Mouse (Mus musculus) urinary bladder, postnatal 4 days (tissue): Measurements from ENCODE around the gene Neurl1a.

Experiments
- DNase-seq, 2 experiments: peaks; one replicate each; pipeline ENCODE4 v3.0.0; 2021 to 2022; ENCODE audit warnings: low spot score in 2 of 2

Neurl1a gene

DNA sequence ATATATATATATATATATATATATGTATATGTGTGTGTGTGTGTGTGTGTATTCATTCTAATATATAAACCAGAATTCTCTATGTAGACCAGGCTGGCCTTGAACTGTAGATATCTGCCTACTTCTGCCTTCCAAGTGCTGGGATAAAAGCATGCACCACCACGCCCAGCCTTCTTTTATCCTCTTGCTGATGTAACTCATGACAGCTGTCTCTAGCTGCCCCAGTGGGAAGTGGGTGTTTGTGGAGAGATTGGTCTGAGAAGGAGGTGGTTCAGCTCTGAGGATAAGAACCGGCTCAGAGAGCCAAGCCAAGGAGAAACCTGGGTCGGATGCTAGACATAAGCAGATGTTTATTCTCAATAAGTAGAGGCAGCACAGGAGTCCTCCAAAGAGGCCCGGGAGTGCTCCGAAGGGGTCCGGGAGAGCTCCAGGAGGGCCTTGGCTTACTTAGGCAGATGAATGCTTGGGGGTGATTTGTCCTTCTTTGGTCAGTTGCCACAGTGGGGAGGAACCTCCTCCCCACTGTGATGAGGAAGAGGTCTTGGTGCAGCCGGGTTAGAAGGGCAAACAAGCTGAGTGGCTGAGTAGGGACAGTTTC lies 10.9 kb upstream of the Neurl1a start:
- DNase-seq = no peak

DNA sequence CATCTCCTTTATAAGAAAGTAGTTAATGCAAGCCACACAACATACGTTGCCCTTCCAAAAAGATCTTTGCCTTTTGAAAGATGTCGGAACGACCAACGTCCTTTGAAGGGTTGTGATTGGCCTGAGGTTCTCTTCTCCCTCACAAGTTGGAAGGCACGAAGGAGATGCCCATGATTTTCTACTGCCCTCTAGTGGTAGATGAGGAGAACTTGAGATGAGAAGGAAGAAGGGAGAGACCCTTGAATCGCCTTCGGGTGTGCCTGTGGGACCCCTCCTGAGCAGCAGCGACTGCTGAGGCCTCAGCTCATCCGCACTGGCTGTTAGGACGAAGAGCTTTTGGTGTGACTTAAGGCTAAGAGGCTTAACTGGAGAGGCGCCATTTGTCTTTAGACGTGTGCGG lies 10.4 kb upstream of the Neurl1a start:
- DNase-seq = no peak

DNA sequence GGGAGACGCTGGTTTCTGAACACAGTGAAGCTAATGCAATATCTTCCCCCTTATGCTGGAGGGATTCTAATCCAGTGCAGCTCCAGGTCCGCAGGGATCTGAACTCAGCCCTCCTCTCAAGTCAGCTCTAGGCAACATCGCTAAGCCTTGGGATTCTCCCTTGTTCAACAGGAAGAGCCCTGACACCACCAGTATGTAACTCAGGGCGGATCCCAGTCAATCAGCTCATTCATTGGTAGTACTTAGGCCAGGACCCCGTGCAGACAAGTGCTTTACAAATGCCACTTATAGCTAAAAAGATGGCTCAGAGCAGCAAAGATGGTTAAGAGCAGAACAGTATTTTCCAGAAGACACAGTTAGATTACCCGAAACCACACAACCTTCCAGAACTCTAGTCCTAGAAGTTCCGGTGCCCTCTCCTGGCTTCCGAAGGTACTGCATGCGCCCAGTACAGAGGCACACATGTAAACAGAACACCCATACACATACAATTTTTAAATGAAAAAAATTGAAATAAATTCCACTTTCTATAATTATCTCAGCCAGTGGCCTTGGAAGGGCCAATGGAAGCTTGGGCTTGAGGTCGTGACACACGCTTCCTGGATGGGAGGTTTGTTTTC lies 9.7 kb upstream of the Neurl1a start:
- peak; percentile 73 to 86 for DNase-seq

DNA sequence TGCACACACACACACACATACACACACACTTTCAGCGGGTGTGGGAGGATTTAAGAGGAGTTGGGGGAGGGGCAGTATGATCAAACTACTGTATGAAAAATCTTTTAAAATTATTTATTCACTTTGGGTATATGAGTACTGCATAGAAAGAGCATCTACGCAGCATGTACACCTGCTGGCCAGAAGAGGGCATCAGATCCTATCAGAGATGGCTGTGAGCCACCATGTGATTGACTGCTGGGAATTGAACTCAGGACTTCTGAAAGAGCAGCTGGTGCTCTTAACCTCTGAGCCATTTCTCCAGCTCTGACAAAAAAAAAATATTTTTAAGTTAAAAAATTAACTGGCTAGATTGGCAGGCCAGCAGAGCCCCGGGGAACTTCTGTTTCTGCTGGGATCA lies 4.1 kb upstream of the Neurl1a start:
- DNase-seq = no peak

DNA sequence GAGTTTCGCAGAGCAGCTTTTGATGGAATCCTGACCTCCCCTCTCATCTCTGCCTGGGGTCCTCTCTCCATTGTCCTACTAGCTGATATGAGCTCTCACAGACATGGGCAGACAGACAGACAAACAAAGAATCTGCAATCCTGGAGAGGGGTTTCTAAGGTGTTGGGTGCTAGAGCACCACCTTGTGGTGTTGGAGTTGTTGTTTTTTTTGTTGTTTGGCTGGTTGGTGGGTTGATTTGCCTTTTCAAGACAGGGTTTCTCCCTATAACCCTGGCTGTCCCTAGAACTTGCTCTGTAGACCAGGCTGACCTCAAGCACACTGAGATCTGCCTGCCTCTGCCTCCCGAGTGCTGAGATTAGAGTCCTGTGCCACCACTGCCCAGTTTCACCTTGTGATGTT lies 3.1 kb upstream of the Neurl1a start:
- no peak for DNase-seq

DNA sequence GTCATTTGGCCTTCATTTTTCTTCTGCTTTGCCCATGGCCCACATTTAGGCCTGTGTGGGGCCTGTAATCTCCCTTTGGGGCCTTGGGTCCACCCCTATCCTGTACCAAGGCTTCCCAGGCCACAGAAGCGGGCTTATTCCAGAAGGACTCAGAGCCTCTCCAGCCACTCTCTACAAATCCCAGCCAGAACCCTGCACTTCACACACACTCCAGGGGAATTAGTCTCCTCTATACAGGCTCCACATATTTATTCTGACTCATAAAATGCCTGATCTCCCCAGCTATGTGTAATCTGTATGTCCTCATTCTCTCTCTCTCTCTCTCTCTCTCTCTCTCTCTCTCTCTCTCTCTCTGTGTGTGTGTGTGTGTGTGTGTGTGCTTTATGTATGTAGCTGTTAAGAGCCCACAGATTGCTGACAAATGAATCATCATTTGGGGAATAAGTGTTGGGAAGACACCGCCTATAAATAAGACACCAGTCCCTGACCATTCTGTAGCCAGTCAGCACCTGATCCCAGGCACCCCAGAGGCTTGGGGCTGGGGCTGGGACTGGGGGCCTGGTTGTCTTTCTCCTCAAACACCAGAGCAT lies 1.6 kb upstream of the Neurl1a start:
- DNase-seq = no peak

DNA sequence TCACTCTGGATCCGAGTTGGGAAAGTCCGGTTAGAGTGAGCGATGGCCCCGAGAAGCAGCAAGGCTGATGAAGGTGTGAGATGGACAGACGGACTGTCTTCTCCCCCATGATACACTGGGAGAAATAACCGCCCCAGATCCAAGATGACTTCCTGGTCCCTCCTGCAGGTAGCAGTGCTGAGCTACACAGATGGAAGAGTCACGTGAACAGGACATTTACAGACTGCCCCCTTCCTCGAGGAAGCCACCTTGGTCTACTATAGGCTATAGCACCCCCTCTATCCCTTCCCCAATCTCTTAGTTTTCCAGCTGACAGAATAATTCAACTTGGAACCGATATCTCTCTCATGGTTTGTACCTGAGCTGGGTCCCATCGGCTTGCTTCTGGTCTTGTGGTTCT lies 619 bp upstream of the Neurl1a start:
- no peak for DNase-seq

DNA sequence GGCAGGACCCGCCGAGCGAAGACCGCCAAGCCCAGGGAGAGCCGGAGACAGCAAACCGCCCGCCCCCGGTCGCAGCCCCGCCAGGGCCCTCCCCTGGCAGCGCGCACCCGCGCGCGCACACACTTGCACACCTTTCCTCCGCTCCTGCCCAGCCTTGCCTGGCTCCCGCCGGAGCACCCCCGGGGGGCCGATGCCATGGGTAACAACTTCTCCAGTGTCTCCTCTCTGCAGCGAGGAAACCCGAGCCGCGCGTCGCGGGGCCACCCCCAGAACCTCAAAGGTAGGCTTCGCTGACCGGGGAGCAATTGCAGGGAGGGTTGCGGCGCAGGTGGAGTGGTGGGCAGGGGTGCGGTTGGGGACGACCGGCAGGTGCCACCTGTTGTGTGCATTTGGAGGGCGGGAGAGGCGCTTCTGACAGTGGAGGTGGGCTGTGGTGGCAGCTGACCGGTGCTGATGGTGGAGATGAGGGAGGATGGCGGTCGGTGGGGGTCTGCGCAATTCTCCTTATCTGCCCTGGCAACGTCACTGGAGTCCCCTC lies 721 bp downstream of the Neurl1a start:
- DNase-seq = no peak

DNA sequence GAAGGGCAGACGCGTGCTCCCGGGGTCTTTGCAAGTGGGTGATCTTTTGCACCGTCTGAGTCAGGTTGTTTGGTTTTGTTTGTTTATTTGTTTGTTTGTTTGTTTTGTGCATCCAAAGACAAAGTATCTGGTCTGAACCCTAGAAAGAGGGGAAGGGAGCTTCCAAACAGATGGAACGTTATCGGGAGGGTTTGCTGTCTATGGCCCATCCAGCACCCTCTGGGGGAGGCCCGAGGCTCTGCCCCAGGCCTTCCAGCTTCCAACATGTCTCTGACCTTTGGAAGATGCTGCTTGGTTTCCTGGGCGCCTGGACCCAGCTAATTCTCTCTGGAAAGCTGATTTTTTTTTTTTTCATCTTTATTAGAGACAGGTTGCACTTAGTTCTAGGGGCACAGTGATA lies 1.4 kb downstream of the Neurl1a start:
- no peak for DNase-seq

DNA sequence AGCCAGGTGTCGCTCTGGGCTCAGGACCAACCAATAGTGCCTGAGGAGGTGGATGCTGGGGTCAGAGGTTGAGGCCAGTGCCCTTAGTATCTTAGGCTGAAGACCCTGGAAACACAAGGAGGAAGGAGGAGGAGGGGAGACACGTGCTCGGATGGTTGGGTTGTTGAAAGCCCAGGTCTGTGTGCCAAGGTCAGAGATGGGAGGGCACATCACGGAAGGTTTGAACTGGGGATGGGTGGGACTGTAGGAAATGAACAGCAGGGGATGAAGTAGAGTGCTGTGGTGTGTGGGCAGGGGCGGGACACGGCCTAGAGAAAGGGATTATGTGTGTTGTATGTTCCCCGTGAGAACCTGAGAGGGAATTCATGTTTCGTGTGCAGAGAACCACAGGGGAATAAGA lies 5.6 kb downstream of the Neurl1a start:
- no peak for DNase-seq

DNA sequence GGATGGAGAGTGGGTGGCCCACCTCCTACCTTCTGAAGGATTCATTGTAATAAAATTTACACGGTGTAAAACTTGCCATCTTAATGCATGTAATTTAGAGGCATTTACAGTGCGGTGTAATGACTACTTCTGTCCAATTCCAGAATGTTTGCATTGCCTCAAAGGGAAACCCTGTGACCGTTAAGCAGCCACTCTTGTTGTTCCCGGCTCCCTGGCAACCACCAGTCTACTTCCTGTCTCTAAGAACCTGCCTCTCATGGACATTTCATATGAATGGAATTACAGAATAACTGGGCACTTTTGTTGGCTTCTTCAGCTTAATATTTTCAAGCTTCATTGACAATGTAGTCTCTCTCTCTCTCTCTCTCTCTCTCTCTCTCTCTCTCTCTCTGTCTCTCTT lies 6.1 kb downstream of the Neurl1a start:
- DNase-seq = no peak

DNA sequence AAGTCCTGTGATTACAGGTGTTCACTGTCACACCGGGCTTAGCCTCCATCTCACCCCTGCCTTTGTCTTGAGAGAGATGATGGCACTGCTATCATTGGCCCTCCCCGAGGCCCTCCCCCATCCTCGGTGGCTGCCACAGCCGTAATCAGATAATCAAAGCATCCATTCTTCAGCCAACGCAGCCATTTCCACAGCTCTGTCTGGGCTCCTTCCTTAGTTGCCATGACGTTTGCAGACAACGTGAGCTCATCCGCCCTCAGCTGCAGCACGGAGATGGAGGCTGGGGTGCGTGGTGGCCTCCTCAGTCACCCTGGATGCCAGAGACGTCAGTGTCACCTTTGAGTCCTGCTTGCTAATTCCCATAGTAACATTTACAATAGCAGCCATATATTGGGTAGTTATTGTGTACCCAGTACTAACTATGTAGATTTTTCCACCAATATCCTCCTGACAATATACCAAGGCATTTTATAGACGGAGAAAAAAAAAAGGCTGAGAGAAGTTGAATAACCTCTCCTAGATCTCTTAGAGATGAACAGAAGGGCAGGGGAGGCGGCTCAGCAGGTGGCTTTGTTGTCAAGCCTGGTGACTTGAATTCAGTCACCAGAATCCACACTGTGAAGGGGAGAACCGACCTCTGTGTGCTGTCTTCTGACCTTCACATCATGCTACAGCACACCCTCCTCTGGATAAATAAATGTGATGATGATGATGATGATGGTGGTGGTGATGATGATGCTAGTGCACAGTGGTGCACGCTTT lies 8.1 kb downstream of the Neurl1a start:
- no peak for DNase-seq

DNA sequence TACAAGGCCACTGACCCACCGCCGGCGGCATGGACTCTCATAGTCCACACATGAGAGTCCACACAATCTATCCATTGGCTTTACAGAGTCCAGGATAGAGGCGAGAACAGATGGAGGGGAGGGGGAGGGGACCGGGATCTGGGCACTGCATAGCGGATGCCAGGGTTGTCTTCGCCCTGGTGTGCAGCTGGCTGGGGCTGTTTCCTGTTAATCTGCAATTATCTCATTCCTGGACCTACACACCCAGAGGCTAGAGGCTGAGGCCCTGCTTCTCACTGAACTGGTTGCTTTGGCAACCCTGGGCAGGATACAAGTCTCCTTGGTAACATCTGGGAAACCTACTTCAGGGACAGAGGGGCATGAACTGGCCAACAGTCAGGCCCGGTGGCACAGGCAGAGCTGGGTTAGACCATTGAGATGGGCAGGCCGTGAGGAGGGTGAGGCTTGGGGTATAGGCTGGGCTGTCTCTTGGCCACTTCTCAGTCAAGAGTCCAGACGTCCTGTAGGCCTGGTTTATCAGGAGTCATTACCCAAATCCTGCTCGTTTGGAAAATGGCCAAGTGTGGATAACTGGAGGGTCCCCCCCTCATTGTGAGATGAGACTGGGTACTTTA lies 10.0 kb downstream of the Neurl1a start:
- no peak for DNase-seq

DNA sequence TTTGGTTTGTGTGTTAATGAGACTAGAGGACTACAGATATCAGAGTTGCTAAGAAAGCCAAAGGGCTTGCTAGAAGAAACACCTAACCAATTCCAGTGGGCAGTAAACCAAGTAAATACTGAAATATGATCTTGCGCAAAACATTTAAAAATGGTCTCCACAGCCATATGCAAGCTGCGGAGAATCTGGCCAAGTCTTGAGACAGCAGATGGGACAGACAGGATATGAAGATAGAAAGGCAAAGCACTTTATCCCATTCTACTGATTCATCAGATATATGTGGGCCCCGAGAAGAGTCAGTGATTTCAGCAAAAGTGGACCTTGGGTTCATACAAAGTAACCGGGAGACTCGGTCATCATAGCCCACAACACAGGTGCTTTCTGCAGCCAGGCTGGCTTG lies 13.5 kb downstream of the Neurl1a start:
- DNase-seq = no peak

DNA sequence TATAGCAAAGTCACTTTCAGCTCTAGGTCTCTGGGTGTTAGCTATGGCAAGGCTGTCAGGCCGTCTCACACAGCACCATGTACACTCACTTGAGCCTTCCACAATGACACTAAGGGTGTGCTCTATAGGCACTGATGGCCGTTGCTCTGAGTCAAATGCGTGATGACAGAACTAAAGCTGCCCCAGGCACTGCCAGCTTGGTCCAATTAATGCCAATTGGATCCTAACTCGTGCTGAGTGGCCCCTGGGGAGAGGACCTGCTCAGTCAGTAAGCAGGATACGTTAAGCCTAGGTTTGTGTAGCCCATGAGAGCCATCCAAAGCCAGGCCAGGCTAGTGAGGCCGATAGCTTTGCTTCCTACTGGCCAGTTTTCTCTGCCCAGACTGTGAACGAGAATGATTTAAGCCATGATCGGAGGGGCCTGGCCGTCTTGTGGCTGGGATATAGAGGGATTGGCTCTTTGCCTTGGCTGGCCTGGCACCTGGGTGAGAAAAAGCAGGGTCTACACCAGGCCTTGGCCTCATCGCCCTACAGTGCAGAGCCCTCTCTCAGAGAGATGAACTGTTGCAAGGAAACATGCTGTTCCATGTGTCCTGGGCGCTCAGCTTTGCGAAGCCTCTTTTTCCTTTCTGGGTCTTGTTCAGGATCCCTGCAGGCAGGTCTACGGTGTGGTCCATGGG lies 20.2 kb downstream of the Neurl1a start:
- no peak for DNase-seq

DNA sequence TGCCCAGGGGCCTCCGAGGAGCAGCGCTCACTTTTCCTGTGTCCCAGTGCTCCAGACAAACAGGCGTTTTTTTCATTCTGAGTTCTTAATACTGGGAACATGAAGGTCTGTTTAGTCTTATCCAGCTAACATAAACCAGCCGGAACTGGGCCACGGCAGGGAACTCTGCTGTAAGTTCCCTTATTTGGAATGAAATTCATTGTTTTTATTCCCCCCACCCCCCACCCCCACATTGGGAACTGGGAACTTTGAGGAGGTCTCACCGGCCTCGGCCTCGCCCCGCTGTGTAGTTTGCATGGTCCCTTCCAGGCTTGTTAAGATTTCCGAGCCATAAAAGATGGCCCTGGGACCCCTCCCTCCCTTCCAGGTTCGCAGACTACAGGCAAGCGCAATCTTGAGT lies 23.4 kb downstream of the Neurl1a start:
- DNase-seq = no peak

DNA sequence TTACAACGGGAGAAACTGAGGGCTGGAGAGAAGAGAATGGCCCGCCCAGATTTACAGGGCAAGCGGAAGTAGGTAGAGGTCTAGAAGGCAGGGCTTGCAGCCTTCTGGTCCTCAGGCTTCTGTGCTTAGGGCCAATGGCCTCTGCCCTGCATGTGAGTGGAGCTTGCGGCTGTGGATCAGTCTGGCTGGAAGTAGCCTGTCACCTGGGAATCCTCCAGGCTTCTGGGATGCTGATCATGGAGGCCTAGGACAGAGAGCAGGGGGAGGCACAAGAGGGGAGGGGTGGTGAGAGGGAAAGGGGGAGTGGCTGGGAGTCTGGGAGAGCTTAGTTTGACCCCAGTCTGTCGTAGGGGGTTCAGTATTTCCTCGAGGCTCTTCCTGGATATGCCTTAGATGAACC lies 23.8 kb downstream of the Neurl1a start:
- DNase-seq = no peak

DNA sequence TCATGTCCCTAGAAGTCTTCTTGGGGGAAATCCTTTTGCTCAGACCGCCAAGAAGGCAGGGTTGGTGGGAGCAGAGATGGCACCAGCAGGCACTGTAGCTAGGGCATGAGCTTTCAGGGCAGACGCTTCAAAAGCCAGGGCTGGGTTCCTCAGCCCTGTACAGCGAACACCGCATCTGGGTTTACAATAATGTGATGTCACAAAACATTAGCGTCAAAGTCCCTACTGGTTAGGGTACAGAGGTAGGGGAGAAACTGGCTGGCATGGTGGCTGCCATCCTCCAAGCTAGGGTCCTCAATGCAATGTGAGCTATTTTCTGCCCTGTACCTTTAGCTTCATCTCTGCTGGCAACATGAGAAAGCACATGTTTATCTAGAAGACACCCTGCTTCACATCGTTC lies 24.4 kb downstream of the Neurl1a start:
- no peak for DNase-seq

DNA sequence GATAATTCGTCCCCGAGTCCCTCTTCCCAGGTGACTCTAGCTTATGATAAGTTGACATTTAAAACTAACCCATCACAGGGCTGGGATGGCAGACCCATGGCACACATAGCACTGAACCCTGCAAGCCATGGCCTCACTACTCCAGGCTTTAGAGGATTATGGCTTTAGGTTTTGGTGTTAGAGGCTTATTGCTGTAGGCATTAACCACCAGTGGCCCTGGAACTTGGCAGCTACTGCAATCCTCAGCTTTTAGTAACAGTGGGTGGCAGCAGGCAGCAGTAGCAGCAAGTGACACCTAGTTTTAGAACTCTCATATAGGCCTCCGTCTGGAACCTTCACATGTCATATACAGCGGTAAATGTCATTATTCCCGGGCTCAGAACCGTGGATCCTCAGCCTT lies 26.0 kb downstream of the Neurl1a start:
- no peak for DNase-seq

DNA sequence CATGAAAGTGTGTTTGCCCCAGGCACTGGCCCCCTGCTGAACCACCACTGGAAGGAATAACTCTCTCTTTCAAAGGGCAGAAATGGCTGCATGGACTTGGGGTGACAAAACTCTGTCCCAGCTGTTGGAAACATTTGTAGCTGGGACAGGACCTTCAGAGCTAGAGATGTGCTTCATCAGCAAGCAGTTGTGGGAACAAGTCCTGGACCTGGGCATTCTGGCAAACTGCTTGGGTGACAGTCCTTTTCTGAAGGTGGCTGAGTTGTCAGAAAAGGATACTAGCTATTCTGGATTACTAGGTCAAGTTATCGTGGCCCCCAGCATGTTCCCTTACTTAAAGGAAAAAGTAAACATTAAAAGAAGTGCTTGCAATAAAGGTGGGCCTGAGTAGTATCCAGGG lies 27.5 kb downstream of the Neurl1a start:
- DNase-seq = no peak

DNA sequence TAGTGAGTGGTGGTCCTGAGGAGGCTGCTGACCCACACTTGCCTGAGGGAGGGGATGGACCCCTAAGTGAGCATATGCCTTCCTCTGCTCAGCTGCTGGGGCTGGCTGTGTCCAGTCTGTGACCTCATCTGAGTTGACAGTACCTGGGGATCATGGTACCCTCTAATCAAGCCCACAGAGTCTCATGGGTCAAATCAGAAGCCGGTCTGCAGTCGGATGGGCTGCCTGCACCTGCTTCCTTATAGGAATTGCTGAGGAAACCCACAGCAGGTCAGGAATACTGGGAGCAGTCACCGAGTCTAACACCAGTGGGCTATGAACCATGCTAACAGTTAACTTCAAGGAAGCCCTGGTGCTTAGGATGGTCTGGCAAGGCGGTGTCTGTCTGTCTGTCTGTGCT lies 31.8 kb downstream of the Neurl1a start:
- no peak for DNase-seq
